Mouse (Mus musculus) bone marrow, adult 2 months (tissue): ENCODE data around the gene Eif3j1.
"Not testable (repeated sequence)": the region's sequence is repeated elsewhere in the genome, so short reads cannot be mapped to it uniquely, and the experiment has no call there.

Source experiments
- CTCF ChIP-seq: fragments of 200-500 bp; IDR thresholded peaks from 2 replicates; pipeline ENCODE4 v1.5.1; 2011; ENCODE audit warnings: low read length, control low read depth; ENCODE audit not compliant: control insufficient read depth, insufficient read depth
- POLR2A ChIP-seq: fragments of 200-500 bp; IDR thresholded peaks from 2 replicates; pipeline ENCODE4 v1.6.1; 2011; ENCODE audit warnings: low read depth, mild to moderate bottlenecking, control low read depth, low read length, borderline replicate concordance; ENCODE audit not compliant: control insufficient read depth

DNA sequence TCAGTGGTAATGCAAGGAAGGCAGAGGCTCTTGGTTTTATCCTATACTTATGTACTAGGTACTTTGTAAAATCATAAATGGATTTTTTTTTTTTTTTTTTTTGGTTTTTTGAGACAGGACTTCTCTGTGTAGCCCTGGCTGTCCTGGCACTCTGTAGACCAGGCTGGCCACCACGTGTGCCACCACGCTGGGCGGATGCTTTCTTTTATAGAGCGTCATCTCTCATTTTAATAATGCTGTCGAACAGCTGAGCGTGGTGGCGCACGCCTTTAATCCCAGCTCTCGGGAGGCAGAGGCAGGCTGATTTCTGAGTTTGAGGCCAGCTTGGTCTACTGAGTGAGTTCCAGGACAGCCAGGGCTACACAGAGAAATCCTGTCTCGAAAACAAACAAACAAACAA, 1.3 kb upstream of the Eif3j1 start:
- not testable (repeated sequence) for TF ChIP-seq CTCF, POLR2A
